Mouse (Mus musculus) retina, embryonic 14.5 days (tissue): ENCODE measurements around the gene Clec1a.
"Not testable (repeated sequence)": the region's sequence is repeated elsewhere in the genome, so short reads cannot be mapped to it uniquely, and the experiment has no call there.

Source experiments
- DNase-seq: peaks from one replicate; pipeline ENCODE4 v3.0.0-alpha.2; 2015; ENCODE audit warnings: low spot score

Gene Clec1a

DNA sequence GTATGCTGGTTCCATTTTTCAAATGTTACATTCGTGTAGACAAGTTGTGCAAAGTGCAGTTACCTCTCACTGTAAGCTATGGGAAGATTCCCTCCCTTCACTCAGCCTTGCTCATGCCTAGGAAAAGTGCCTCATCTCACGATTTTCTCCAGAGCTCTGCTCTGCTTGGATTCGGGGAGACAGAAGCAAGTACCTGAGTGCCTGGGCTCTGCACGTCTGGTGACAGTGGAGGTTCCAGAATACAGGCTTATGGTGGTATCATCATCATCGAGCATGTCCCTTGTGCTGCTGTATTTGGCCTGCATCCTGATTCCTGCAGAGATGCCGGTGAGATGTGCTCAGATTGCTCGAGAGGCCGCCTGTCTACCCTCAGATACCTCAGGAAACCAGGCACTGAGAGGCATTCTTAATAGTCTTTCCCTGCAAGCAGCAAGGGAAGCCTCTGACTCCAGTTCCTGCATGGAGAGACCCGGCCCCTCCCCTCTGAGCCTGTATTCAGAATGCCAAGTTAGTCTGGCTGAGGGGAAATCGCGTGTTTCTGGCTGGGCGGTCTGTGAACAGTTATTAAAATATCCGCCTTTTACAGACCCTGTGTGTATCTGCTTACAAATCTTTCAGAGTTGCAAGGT is at the start of gene Clec1a:
Gene Clec1a (minus strand): TSS at position 590 of the 629 bp plus-strand sequence.
- DNase-seq = peak; percentile 4

DNA sequence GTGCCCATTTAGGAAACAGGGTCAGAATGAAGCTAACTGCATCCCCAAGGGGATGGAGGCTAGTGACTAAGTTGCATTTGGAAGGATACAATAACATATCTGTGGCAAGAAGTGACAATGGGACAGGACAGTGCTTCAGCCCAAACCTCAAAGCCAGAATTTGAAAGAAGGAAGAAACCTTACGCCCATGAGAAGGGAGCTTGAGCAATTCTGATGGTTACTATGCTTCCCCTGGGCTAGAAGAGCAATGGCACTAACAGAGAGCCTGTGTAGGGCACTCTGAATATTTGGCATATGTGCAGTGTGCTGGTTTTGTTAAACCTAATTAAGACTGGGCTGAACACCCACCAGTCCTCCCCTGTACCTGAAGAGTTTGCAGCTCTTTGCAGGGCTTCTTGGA is 47.7 kb upstream of the Clec1a start:
- DNase-seq = not testable (repeated sequence)

DNA sequence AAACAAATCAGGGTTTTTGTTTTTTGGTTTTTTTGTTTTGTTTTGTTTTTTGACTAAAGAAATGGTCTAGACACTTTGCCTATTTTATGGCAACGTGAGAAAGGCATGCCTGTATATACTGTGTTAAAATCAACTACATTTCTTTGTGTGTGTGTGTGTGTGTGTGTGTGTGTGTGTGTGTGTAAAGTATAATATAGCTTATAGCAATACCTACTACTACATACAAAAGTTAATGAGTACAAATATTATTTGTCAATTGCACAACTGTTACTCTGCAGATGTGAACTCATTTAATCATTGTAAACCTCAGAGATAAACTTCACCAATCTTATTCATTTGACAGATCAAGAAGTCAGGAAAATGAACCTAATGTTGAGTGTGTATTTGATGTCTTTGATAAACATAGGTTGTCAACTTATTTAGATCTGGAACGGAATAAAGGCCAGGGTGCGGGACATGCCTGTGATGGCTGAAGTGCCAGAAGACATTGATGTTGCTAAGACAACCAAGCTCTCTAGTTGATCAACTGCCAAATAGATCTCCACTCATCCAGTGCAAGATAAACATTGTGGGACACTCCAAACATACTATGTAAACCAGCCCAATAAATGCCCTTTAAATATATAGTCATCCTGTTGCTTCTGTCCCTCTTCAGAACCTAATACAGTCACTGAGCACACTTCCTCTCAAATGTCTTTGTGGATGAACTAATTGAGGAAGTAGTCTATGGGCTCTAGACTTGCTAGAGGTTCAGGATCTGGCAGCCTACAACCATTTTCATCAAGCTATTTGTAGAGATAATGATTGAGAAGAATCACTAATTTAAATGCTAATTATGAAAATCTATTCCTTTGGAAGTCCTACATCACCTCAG is 45.8 kb upstream of the Clec1a start:
- DNase-seq = no peak

DNA sequence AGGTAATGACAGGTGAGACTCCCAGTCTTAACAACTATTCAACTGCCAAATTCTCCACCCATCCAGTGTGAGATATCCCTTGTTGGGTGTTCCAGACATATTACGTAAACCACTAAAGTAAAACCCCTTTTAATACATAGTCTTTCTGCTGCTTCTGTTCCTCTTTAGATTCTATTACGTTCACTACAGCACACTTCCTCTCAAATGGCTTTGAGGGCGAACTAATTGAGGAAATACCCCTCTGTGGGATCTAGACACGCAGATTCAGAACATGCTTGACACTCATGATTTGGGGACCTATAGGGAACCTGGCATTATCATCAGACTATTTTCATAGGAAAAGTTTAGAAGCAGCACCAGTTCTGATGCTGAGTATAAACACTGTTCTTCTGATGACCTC is 43.1 kb upstream of the Clec1a start:
- no peak for DNase-seq

DNA sequence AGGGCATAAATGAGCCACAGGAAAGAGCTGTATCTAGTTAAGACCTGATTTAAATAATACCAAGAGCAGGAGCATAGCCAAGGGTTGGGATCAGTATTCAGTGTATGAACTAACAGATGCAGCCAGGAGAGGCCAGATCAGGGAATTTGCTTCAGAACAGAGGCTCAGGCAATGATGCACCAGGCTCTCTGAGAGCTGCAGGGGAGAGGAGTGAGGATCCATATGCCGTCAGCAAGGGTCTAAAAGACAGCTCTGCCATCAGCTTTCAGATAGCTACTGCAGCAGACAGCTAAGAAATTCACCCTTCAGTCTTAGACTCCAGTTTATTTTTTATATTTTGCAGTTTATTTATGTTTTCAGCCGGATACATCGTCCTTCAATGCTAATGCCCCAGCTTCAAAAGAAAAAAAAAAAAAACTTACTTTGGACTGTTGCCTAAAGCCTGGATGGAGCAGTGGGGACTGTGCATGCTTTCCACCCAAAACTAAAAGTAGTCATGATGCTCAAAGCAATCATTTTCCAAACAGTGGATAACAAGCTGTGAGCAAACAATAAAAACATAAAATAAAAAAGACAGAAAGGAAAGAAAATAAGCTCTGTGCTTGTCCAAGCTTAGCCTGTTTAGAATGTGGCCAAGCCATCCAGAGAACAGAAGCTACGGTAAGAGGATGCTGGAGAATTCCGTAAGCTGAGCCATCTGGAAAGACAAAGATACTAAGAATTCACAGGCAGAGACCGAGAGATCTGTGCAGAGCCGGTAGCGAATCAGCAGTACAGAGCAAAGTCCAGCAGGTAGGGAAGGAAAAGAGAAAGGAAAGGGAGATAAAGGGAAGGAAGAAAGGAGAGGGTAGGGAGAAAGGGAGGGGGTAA is 28.5 kb upstream of the Clec1a start:
- DNase-seq = no peak

DNA sequence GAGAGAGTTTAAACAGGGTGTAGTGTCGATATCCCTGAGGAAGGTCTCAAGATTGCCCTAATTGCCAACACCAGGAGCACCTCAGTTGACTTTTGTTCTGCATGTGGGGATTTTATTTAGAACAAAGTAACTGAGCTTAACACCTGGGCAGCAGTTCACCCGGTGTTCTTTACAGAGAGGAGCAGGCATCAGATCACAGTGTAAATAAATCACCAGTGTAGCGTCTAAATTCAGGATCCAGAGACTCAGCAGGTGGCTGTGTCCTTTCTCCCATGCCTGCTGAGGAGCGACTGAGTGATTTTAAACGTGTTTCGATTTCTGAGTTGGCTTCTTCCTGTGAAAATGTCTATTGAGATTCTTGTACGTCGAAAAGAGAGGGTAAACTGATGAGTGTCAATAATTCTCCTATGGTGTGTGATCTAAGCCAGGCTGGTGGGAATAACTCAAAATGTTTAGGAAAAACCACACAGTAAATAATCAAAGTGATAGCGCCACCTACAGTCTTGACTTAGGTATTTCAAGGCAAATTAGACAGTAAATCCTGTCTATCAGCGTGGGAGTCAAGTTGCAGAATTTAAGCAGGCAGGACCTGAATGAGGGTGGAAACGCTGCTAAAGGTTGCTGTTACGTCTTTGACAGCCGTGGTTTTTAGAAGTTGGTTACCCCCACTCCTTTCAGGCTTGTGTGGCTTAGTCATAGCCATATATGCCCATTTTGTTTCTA is 24.8 kb upstream of the Clec1a start:
- DNase-seq = peak; percentile 60

DNA sequence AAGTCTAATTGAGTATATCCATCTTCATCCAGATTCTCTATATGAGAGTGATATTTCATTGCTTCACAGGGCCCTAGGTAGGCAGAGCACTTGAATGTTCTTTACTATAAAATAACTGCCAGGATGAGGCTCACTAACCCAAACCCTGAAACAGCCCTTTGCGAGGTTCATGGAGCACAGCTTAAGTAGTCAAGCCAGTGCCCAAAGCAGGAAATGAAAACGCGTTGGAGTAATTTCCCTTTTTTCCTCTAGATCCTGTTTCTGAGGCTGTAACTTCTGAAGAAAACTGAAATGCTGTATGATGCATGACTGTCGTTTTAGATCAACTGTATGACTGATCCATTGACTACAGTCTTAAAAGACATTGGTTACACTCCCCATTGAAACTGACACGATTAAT is 20.8 kb upstream of the Clec1a start:
- no peak for DNase-seq

DNA sequence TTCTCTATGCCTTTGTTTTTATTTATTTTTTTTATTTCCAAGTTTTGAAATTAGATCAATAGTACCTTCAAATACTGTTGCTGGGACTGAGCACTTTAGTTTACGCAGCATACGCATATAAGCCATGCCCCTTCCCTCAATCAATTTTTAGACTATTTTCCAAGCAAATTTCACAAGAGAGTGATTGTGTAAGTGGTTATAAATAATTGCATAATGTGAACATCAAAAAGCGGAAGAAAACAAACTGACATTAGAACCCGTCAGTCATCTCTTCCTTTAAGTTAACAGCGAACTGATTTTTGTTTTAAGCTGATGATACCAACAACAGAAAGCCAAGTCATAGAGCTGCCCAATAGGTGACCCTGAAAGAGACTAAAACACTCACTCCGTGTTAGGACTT is 19.6 kb upstream of the Clec1a start:
- DNase-seq = no peak

DNA sequence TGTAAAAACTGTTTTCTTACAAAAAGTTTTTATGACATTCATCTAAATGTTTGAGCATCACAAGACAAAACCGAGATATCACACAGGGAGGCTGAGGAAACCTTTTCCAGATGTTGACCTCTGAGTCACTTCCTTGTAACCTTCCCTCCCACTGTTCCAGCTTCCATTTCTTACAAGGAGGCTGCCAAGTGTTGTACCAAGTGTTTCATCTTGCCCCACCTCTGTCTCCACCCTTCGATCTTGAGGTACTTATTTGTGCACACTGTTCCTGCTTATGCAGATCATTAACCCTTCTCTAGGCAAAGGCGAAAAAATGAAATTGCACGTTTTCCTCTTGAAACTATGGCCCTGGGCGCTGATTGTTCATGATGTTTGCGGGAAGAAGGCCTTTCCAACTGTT is 2.1 kb downstream of the Clec1a start:
- DNase-seq = no peak

DNA sequence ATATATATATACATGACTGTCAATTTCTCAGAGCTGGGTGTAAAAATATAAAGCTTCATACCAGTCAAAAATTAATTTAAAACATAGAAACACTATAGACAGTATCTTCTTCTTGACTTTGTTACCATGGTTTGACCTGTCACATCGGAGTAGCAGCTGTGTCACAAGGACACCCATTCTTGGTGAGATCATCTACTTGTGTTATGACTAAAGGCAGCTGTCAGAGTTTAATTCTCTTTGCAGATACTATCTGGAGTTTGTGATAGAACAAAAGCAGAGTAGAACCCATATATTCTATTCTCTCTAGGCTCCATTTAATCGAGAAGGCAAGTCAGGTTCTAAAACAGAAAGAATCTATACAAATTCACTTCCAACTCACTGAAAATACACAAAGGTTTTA is 13.8 kb downstream of the Clec1a start:
- no peak for DNase-seq

DNA sequence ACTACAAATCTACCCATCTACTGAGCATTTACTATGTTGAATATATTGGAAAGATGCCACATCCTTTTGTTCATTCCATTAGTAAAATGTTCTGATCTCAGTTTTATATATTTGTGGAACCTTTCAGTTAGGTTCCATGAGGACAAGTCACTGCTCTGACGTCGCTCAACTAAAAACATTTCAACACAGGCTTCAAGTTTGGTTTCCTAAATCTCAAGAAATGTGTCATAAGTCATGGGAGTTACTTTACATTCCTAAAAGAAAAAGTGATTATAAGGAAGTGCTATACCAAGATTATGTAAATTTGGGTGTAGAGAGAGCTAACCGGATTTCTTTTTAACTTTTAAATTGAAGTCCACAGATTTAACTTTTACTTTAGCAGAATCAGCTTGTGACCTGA is 15.8 kb downstream of the Clec1a start:
- DNase-seq = no peak

DNA sequence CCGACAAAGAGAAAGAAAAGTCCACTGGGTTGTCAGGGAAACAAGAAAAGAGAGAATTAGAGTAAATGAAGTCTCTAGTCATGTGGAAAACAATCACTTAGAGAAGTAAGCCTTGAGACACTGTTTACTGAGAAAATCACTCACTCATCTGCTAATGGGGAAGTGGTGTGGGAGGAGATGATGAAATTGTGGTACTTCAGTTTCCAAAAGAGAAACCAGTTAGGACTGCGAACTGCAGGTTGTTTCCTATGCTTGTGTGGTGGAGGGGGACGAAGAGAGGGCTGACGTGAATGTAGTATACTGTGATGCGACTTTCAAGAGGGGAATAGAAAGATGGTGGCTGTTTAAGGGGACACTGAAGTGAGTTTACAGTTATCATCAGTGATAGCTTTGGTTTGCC is 17.6 kb downstream of the Clec1a start:
- DNase-seq = no peak

DNA sequence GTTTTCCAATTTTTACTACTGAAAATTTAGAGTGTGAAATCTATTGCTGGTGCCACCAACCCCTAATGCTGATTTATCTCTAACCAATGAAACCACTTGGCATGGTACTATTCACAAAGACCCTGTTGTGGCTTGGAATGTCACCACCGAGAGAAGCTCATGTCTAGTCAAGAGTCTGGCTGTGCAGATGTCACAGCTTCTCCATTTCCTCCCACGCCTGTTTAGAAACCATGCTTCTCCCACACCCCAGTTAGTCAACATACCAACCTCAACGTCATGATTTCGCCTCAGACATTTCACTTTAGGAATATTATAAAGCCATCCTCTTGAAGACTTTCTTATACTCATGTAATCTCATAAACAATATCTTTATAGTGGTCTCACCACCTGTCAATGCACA is 24.5 kb downstream of the Clec1a start:
- no peak for DNase-seq

DNA sequence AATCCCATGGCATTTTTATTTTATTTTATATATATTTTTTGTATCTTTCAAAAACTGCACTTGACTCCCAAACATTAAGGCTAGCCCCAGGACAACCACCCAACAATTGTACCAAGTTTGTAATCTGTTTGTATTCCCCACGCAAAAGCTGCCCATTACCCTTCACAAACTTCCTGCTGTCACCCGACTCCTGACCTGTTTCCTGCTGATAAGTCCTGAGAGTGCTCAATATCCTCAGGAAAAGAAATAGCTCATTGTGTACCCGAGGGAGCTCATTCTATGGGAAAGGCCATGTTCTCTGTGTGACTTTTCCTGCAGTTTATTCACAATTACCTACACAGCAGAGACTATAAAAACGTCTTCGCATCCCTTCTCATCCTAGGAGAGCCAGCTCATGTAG is 26.0 kb downstream of the Clec1a start:
- no peak for DNase-seq

DNA sequence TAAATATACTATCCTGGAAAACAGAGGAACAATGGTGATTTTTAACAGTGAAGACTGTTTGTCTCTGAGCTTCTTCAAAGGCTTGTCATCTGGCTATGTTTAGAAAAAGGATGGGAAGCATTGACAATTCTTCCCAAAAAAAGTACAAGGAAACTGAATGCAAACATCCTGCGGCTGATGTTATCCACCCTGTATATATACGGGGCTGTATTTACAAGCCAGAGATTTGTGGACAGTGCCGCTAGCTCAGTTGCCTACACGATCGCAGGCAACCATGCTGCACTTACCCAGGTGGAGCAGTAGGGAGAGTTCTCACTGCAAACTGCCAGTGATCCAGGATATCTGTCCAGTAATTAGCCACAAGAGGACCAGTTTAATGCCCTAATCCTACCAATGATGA is 26.6 kb downstream of the Clec1a start:
- DNase-seq = no peak

DNA sequence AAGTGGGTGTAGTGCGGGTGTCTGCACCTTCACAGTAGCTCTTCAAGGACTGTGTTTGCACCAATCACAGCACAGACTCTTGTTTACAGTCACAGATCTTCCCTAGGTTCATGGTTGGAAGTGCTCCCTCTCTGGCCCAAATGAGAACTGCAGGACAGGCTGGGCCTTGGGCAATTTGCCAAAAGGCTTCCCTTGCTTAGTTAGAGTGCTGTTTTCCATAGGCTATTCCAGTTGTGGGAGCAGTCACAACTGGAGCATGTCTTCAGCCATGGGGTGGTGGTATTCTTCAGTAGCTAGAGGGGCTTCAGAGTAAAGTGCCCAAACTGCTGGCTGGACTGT is 28.1 kb downstream of the Clec1a start:
- peak; percentile 79 for DNase-seq

DNA sequence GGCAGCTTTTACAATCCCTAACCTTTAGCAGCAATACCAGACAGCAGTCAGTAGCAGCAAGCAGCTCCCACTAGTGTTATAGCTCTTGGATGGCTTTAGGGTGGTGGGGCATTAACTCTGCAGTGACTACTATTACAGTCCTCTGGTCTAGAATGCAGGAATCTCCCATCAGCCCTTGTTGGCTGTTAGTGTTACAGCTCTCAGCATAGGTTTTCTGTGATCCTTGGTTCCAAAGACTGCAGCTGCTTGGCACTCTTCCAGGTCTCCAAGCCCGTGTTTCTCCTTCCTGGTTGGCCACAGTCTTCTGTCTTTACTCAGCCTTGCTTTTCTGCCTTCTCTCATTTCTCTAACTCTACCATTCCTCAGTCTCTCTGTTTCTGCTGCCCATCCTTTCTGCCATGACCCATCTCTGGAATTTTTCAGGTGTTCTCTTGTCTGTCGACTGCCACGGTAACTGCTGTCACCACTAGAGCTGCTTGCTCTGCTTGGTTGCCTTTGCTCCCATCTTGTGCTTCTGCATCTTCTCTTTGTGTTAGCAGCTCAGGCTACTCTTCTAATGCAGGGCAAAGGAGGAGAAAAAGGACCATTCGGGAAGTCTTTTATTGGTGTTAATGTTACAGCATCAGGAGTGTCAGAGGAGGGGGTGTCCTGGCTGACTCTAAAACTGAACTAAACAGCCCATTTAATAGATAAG is 28.6 kb downstream of the Clec1a start:
- no peak for DNase-seq

DNA sequence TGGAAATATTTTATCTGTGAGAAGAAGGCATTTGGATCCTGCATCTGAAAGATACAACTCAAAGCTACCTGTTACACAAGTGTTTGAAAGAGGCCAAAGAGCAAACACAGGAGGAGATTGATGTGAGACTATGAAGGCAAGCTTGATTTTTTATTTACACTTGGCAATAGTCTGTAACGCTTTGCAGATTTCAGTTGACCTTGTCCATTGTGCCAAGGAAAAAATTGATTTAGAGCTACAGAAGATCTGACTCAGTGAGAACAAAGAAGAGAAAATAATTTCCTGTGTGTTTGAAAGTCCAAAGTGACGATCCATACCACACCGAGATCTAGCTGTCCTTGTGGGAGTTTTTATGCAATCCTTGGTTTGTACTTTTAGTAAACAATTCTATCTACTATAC is 29.5 kb downstream of the Clec1a start:
- DNase-seq = no peak

DNA sequence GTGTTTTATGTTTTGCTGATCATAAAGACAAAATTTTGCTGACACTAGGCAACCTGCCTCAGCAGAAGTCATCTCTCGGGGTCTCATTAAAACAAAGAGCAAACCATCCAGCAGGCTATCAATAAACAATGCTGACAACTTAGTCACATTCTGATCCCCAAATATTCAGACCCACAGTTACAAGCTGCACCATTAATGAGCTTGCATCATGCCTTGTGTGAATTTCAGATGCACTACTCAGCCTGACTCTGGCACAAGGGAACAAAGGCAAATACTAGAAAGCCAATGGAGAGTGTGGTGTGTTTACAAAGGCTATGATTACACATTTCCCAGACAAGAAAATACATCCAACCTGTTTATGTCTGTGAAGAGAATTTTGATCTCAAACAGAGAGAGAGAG is 37.6 kb downstream of the Clec1a start:
- no peak for DNase-seq

DNA sequence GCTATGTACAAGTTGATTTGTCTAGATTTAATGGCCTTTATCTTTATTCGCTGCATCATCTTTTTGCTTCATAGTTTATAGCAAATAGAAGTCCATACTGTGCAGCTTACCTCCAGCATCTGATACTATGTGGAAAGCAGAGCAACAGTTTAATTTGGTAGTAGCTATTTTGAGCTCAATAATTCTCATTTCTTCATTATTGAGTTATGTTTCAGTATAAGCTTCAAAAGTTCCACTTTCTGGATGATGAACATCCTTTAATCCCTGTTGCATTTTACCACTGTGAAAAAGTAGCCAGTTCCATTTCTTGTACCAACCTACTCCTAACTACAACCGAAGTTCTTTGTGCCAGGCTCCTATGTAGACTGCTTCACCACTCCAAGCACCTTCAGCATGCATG is 43.2 kb downstream of the Clec1a start, which contains the start of gene Clec9a:
Gene Clec9a (plus strand): TSS at position 301 of the 400 bp plus-strand sequence.
- no peak for DNase-seq

DNA sequence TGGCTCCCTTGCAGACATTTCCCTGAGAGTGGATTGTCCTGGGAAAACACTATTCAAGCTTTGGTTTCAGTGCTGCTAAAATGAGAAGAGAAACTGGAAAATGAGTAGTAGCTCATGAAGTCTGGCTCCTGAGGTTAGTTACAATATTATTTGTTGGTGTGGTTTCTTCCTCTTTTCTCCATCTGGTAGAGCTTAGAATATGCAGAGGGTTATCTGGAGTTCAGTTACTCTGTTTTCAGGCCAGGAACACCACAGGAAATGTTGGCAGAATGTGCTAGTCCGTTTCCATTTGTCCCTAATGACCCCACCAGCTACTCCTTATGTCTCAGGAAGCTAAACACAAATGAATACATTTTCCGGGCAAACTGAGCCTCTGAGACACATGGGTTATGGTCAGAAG is 44.5 kb downstream of the Clec1a start:
- DNase-seq = no peak

DNA sequence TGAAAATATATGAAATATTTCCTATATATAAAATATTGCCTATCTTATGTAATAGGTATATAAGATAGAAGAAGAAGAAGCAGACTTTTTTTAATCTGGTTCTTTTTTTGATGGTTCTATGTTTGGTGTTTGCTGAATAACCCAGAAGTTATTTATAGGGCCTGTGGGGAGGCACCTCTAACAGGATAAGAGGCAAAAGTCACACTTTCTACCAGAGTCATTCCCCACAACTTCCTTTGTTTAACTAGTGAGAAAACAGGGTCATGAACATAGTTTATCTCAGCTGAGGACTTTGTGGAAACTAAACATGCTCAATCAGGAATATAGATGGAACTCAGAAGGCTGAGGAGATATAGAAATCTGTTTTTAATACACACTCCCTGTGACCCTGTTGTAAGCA is 45.8 kb downstream of the Clec1a start:
- DNase-seq = no peak
